Mouse (Mus musculus): ENCODE results near the gene Ap1b1.

Gene Ap1b1

DNA sequence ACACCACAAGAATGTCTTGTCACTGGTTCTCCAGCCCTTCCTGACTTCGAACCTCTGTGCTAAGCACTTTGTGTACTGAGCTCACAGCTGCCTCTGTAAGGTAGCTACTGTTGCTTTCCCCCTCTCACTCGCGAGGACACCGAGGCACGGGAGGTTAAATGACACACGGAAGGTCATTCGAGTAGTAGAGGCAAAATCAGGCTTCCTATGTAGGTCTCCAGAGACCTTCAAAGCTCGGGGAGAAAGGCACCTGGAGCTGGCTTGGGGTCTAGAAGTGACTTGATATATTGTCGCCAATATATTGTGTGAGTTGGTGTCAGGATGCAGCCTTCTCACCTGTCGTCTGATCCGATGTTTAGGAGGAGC, 846 bp downstream of the Ap1b1 start:
- DNase-seq, result no peak

DNA sequence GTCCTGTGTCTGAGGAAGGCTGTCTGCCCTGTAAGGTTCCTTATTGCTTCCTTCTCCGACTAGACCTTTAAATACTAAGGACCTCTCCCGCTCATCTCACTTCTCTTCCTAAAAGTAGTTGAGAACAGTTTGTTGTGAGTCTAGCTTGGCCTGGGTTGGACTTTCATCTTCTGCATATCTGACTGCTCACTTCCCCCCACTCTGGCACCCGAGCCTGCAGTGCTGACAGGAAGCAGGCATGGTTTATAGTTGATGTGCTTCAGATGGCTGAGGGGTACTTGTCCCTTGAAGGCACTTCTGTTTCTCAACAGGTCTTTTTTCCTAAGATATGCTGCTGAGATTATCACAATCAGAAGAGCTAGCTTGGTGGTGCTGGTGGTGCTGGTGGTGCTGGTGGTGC, 2.6 kb downstream of the Ap1b1 start:
- DNase-seq, result peak; percentile 63 to 69

DNA sequence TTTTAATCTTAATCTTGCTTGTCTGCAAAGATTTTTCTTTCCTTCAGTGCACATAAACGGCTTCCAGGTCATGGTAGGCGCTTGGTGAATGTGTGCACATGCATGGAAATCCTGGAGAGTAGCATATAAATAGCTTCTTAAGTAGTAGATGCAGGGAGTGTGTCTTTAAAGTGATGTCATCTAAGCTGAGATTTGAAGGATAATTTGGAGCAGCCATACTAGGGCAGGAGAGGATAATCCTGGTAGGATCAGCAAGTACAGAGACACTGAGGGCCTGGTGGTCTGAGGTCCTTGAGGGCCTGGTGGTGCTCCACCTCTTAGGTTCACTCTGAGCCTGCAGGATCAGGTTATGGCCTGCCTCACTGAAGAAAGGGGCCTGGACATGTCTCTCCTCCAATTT, 5.8 kb downstream of the Ap1b1 start:
- DNase-seq, result no peak

DNA sequence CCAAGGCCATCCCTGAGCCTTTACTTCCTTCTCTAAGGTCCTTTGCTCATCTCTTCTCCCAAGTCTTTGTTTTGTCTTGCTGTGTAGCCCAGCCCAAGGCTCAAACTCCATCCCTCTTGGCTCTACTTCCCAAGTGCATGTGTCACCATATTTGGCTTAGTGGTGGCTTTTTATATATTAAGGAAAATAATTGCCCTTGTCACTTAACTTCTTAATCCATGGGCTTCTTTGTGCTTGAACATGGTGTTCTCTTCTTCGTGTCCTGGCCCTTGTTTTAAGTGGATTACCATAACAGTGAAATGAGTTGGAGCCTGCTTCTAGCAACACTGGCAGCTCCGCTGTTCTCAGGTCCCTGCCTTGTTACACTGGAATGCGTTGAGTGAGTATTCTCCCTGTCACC, 9.1 kb downstream of the Ap1b1 start:
- DNase-seq, result no peak

GRCm38 (mm10) chr11:4996621-4997199, 10.1 kb downstream of the Ap1b1 start:
- DNase-seq, result no peak

GRCm38 (mm10) chr11:4998352-4998751, 11.7 kb downstream of the Ap1b1 start:
- DNase-seq, result peak in 1 of 2 experiments; percentile 25

GRCm38 (mm10) chr11:4998762-4999161, 12.1 kb downstream of the Ap1b1 start:
- no peak for DNase-seq

GRCm38 (mm10) chr11:5000241-5000640, 13.6 kb downstream of the Ap1b1 start:
- no peak for DNase-seq

GRCm38 (mm10) chr11:5002826-5003225, 16.2 kb downstream of the Ap1b1 start:
- DNase-seq, result no peak

DNA sequence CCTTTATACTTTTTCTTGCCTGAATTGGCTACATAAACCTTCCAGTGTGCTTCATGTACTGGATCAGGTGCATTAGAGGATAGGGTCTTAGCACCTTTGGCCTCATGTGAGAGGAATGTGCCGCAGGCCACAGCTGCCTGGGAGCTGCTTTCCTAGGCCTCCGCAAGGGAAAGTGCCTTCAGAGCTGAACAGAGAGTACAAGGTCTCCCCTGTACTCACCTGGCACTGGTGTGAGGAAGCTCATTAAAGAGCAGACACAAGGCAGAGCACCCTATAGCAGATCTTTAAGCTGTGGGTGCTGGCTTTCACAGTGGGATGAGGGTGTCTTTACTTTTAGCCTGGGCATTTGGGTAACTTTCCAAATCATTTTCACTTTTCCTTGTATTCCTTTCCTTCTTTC, 18.9 kb downstream of the Ap1b1 start:
- DNase-seq, result no peak

DNA sequence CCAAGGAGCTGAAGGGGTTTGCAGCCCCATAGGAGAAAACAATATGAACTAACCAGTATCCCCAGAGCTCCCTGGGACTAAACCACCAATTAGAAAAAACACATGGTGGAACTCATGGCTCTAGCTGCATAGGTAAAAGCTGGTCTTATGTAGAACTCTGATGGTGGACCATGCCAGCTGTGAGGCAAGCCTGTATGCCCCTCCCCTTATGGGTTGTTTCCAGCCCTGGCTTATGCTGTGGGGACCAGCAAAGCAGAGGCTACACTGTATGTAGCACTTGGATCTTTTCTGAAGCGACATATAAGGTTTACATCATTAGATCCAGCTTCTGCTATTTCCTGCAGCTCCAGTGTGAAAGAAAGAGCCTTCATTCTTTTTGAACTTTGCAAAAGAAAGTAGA, 20.6 kb downstream of the Ap1b1 start:
- no peak for DNase-seq

- no peak for DNase-seq
Observed at GRCm38 (mm10) chr11:5008867-5009266, 22.2 kb downstream of the Ap1b1 start.

DNA sequence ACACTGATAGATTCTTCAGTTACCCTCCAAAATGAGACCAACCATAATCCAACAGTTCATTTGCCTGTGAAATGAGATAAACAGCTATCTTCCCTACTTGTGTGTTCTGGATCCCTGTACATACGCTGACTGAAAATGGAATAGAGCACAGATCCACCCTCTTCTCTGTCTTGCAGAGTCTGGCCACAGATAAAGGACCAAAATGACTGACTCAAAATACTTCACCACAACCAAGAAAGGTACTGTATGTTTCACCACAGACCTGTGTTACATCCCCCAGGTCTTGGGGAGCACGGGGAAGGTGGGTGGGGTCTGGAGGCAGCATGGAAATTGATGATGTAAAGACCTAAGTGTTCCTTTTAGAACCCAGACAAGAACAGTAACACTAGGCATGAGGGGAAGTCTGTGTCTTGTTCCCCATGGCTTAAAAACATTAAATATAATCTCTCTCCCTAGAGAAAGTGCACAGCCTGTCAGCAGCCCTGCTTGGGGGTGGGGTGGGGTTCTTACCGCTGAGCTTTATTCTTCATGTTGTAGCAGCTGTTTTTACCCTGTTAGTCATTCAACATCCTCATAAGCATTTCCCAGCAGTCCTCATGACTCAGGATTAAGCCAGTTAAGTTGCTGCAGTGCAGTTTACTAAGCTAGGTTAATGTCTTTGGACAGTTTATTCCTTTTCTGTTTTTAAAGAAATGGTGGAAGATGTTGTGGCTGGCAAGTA, 22.9 kb downstream of the Ap1b1 start:
- no peak for DNase-seq

GRCm38 (mm10) chr11:5010205-5010604, 23.6 kb downstream of the Ap1b1 start:
- DNase-seq, result no peak

- DNase-seq, result no peak
Observed at GRCm38 (mm10) chr11:5011480-5011879, 24.9 kb downstream of the Ap1b1 start.

GRCm38 (mm10) chr11:5012213-5012715, 25.6 kb downstream of the Ap1b1 start:
- DNase-seq, result no peak

DNA sequence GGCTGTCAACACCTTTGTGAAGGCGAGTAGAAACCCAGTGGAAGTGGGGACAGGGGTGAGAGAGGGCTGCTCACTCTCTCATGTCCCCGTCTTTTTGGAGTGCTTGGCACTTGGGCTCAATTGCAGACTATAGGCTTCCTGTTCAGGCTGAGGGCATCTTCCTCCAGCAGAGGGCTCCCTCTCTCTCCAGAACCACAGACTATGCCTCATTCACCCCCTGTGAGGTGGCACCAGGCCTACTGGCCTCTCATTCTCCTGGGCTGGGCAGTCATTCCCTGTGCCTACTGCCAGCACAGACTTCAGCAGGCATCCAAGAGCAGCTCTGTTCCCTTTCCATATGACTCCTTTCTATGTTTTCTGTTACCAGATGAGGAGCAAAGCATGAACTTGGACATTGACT, 29.1 kb downstream of the Ap1b1 start:
- peak; percentile 48 to 61 for DNase-seq

- DNase-seq, result no peak
Observed at GRCm38 (mm10) chr11:5016286-5016685, 29.7 kb downstream of the Ap1b1 start.

GRCm38 (mm10) chr11:5017506-5017905, 30.9 kb downstream of the Ap1b1 start:
- DNase-seq, result no peak

GRCm38 (mm10) chr11:5025108-5025507, 38.5 kb downstream of the Ap1b1 start:
- DNase-seq, result no peak

DNA sequence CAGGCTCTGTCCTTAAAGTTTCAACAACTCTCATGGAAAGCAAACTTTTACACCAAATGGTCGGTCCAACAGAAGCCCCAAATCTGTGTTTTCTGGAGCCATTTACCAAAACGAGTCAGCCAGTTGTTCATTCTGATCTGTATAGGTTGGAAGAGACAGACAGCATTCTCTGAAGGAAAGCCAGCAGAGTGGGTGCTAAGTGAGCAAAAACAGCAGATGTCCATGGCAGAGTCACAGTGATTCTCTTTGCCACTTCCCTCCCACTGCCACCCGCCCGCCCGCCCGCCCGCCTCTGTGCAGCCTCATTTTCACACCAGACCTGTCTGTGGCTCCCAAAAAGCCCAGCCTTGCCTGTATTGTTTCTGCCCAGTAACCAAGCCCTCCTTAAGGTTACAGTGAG, 41.6 kb downstream of the Ap1b1 start:
- no peak for DNase-seq

DNA sequence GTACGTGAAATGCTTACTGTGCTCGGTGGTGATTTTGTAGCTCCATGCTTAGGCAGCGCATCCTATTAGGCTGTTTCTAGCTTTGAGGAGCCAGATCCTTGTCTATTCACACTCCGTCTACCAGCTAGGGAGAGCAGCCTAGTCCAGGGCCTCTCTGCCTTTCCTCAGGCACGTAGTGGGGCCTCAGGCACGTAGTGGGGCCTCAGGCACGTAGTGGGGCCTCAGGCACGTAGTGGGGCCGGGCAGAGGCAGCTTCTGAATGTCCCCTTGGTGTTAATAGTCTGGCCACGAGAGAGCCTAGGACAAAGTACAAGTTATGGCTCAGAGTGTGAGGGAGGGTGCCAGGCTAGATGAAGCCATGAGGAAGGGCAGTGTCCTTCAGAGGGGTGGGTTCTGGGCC, 46.1 kb downstream of the Ap1b1 start:
- no peak for DNase-seq

DNA sequence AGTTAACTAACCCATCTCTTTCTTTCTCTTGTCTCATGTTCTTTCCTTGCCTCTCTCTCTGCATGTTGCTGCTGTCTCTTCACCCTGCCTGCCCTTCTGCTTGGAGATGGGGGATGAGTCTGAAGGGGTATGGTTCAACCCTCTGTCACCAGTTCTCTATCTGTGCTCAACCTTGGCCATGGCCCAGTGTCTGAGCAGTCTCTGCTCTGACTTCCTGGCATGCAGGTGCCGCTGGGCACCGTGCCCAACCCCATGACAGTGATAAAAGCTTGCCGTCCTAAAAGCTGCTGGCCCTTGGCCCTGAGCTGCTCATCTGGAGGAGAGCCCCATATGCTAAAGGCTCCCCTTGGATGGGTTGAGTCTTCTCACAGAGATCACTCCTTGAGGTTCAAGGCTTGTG, 46.5 kb downstream of the Ap1b1 start:
- DNase-seq, result no peak

DNA sequence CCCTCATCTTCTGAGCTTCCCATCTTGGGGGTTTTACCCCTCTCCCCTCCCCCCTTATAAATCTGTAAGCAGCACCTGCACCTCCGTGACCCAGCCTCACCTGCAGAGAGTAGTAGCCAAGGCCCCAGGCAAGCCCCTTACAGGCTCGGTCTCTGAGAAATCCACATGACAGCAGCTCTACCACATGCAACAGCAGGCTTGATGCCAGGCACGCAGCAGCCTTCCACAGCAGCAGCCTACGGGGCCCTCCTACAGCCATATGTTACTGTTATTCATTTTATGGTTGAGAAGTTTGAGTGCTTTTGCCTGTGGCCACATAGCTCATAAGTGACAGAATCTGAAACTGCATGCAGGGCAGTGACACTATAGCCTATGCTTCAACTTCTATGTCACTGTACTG, 48.8 kb downstream of the Ap1b1 start:
- no peak for DNase-seq
